Mouse (Mus musculus) MEL (cell line): ENCODE results near the gene Zfp617. TPM values are rescaled to one million over a fixed set of nuclear protein-coding genes. Genes with fewer than 3 reads are reported as not detected.

Experiments used
- DNase-seq: peaks from one replicate; pipeline ENCODE4 v3.0.0; 2011; ENCODE audit warnings: low read depth, low spot score
- H3K27ac ChIP-seq: 2 replicates; pipeline ENCODE4 v1.5.1; 2012; ENCODE audit warnings: low read depth, mild to moderate bottlenecking, control low read depth, low read length, moderate library complexity; ENCODE audit not compliant: control insufficient read depth
- H3K27me3 ChIP-seq, 2 experiments: fragments of 150-350 bp in 1 of 2; sonication (generic) in 1 of 2; 2 replicates each; pipeline ENCODE4 v1.6.1; 2012; ENCODE audit warnings: low read length in 2 of 2, mild to moderate bottlenecking in 2 of 2, improper control_type of control experiment in 1 of 2, moderate library complexity in 1 of 2; ENCODE audit not compliant: insufficient read depth in 2 of 2, control insufficient read depth in 1 of 2
- H3K36me3 ChIP-seq, 2 experiments: 2 replicates each; pipeline ENCODE4 v1.6.1; 2012 to 2014; ENCODE audit warnings: low read length in 2 of 2, improper control_type of control experiment in 1 of 2, inconsistent platforms in 1 of 2, mild to moderate bottlenecking in 1 of 2; ENCODE audit not compliant: insufficient read depth in 2 of 2, control insufficient read depth in 1 of 2
- H3K4me1 ChIP-seq, 2 experiments: fragments of 150-350 bp in 1 of 2; sonication (generic) in 1 of 2; 2 replicates each; pipeline ENCODE4 v1.6.1; 2012; ENCODE audit warnings: low read length in 2 of 2, improper control_type of control experiment in 1 of 2, mild to moderate bottlenecking in 1 of 2; ENCODE audit not compliant: insufficient read depth in 2 of 2, control insufficient read depth in 1 of 2
- H3K4me3 ChIP-seq, 2 experiments: fragments of 150-350 bp in 1 of 2; sonication (generic) in 1 of 2; 2 replicates each; pipeline ENCODE4 v1.5.1; 2012; ENCODE audit warnings: low read depth in 2 of 2, low read length in 2 of 2, mild to moderate bottlenecking in 2 of 2, moderate library complexity in 2 of 2, control low read depth in 1 of 2, improper control_type of control experiment in 1 of 2; ENCODE audit not compliant: control insufficient read depth in 1 of 2, insufficient read depth in 1 of 2
- H3K79me2 ChIP-seq: 2 replicates; pipeline ENCODE4 v1.6.1; 2012; ENCODE audit warnings: mild to moderate bottlenecking, low read length, moderate library complexity; ENCODE audit not compliant: control insufficient read depth, poor library complexity, insufficient read depth
- H3K9ac ChIP-seq: 2 replicates; pipeline ENCODE4 v1.6.1; 2012; ENCODE audit warnings: low read depth, mild to moderate bottlenecking, control low read depth, low read length, moderate library complexity; ENCODE audit not compliant: control insufficient read depth, poor library complexity, severe bottlenecking
- H3K9me3 ChIP-seq: fragments of 150-350 bp; sonication (generic); replicated peaks from 2 replicates; pipeline ENCODE4 v1.6.1; 2012; ENCODE audit warnings: mild to moderate bottlenecking, low read length, improper control_type of control experiment, moderate library complexity; ENCODE audit not compliant: insufficient read depth
- CHD1 ChIP-seq: IDR thresholded peaks from 2 replicates; pipeline ENCODE4 v1.6.1; 2012; ENCODE audit warnings: low read depth, mild to moderate bottlenecking, inconsistent platforms, low read length, improper control_type of control experiment
- CTCF ChIP-seq, 3 experiments: IDR thresholded peaks in 2 of 3; conservative IDR thresholded peaks in 1 of 3; 2 replicates each; pipeline ENCODE4 v1.5.1; 2011 to 2012; ENCODE audit warnings: low read length in 3 of 3, low read depth in 2 of 3, mild to moderate bottlenecking in 2 of 3, improper control_type of control experiment in 1 of 3, inconsistent platforms in 1 of 3, mixed read lengths in 1 of 3, moderate library complexity in 1 of 3; ENCODE audit not compliant: control insufficient read depth in 1 of 3, insufficient read depth in 1 of 3, poor library complexity in 1 of 3, severe bottlenecking in 1 of 3
- E2F4 ChIP-seq: IDR thresholded peaks from 2 replicates; pipeline ENCODE4 v1.6.1; 2011; ENCODE audit warnings: low read depth, low read length, improper control_type of control experiment, borderline replicate concordance
- ELF1 ChIP-seq: IDR thresholded peaks from 2 replicates; pipeline ENCODE4 v1.6.1; 2014; ENCODE audit warnings: low read depth, mild to moderate bottlenecking, inconsistent platforms, low read length, improper control_type of control experiment, moderate library complexity
- EP300 ChIP-seq, 2 experiments: IDR thresholded peaks; 2 replicates each; pipeline ENCODE4 v1.6.1; 2011; ENCODE audit warnings: improper control_type of control experiment in 2 of 2, low read length in 2 of 2, low read depth in 1 of 2, mild to moderate bottlenecking in 1 of 2
- ETS1 ChIP-seq: IDR thresholded peaks from 2 replicates; pipeline ENCODE4 v1.6.1; 2012; ENCODE audit warnings: low read depth, mild to moderate bottlenecking, inconsistent platforms, low read length, improper control_type of control experiment, moderate library complexity
- GABPA ChIP-seq: IDR thresholded peaks from 2 replicates; pipeline ENCODE4 v1.6.1; 2012; ENCODE audit warnings: low read depth, mild to moderate bottlenecking, inconsistent platforms, low read length, improper control_type of control experiment, moderate library complexity
- HCFC1 ChIP-seq: IDR thresholded peaks from 2 replicates; pipeline ENCODE4 v1.6.1; 2012; ENCODE audit warnings: low read depth, mild to moderate bottlenecking, inconsistent platforms, low read length, improper control_type of control experiment, moderate library complexity
- KAT2A ChIP-seq: conservative IDR thresholded peaks from 2 replicates; pipeline ENCODE4 v1.6.1; 2012; ENCODE audit warnings: low read depth, low read length, improper control_type of control experiment, inconsistent platforms
- MAX ChIP-seq: IDR thresholded peaks from 2 replicates; pipeline ENCODE4 v1.6.1; 2011; ENCODE audit warnings: low read length, improper control_type of control experiment
- MAZ ChIP-seq: IDR thresholded peaks from 2 replicates; pipeline ENCODE4 v1.6.1; 2012; ENCODE audit warnings: low read depth, mild to moderate bottlenecking, inconsistent platforms, low read length, improper control_type of control experiment
- MEF2A ChIP-seq: IDR thresholded peaks from 2 replicates; pipeline ENCODE4 v1.6.1; 2014; ENCODE audit warnings: low read depth, mild to moderate bottlenecking, inconsistent platforms, low read length, improper control_type of control experiment; ENCODE audit not compliant: poor library complexity, insufficient replicate concordance, severe bottlenecking; ENCODE audit errors: extremely low read depth
- MYB ChIP-seq: IDR thresholded peaks from 2 replicates; pipeline ENCODE4 v1.6.1; 2011; ENCODE audit warnings: mild to moderate bottlenecking, low read depth, low read length, improper control_type of control experiment
- MYC ChIP-seq: IDR thresholded peaks from 2 replicates; pipeline ENCODE4 v1.6.1; 2011; ENCODE audit warnings: low read depth, mild to moderate bottlenecking, low read length, improper control_type of control experiment, moderate library complexity
- POLR2AphosphoS2 ChIP-seq: IDR thresholded peaks from 2 replicates; pipeline ENCODE4 v1.6.1; 2011; ENCODE audit warnings: low read length, improper control_type of control experiment
- RAD21 ChIP-seq: IDR thresholded peaks from 2 replicates; pipeline ENCODE4 v1.6.1; 2011; ENCODE audit warnings: mild to moderate bottlenecking, low read depth, low read length, improper control_type of control experiment
- RCOR1 ChIP-seq: IDR thresholded peaks from 2 replicates; pipeline ENCODE4 v1.6.1; 2012; ENCODE audit warnings: low read depth, mild to moderate bottlenecking, inconsistent platforms, low read length, improper control_type of control experiment
- SIN3A ChIP-seq: IDR thresholded peaks from 2 replicates; pipeline ENCODE4 v1.6.1; 2012; ENCODE audit warnings: low read length, improper control_type of control experiment, inconsistent platforms
- TBP ChIP-seq: IDR thresholded peaks from 2 replicates; pipeline ENCODE4 v1.8.0; 2011; ENCODE audit warnings: low read depth, low read length, improper control_type of control experiment
- UBTF ChIP-seq: IDR thresholded peaks from 2 replicates; pipeline ENCODE4 v1.6.1; 2012; ENCODE audit warnings: low read depth, mild to moderate bottlenecking, inconsistent platforms, low read length, improper control_type of control experiment, moderate library complexity, borderline replicate concordance; ENCODE audit not compliant: insufficient read depth
- USF1 ChIP-seq: IDR thresholded peaks from 2 replicates; pipeline ENCODE4 v1.6.1; 2014; ENCODE audit warnings: low read depth, mild to moderate bottlenecking, inconsistent platforms, low read length, improper control_type of control experiment, moderate library complexity
- USF2 ChIP-seq, 2 experiments: IDR thresholded peaks; 2 replicates each; pipeline ENCODE4 v1.6.1; 2011 to 2012; ENCODE audit warnings: improper control_type of control experiment in 2 of 2, low read length in 2 of 2, borderline replicate concordance in 1 of 2, inconsistent platforms in 1 of 2, low read depth in 1 of 2, mild to moderate bottlenecking in 1 of 2; ENCODE audit not compliant: insufficient read depth in 1 of 2
- ZC3H11A ChIP-seq: IDR thresholded peaks from 2 replicates; pipeline ENCODE4 v1.6.1; 2012; ENCODE audit warnings: low read depth, mild to moderate bottlenecking, inconsistent platforms, low read length, improper control_type of control experiment
- ZKSCAN1 ChIP-seq: IDR thresholded peaks from 2 replicates; pipeline ENCODE4 v1.6.1; 2012; ENCODE audit warnings: low read depth, mild to moderate bottlenecking, inconsistent platforms, low read length, improper control_type of control experiment, moderate library complexity
- ZMIZ1 ChIP-seq: IDR thresholded peaks from 2 replicates; pipeline ENCODE4 v1.6.1; 2012; ENCODE audit warnings: low read depth, mild to moderate bottlenecking, inconsistent platforms, low read length, improper control_type of control experiment, moderate library complexity
- ZNF384 ChIP-seq: IDR thresholded peaks from 2 replicates; pipeline ENCODE4 v1.6.1; 2012; ENCODE audit warnings: low read depth, mild to moderate bottlenecking, inconsistent platforms, low read length, improper control_type of control experiment
- polyA plus RNA-seq, 2 experiments: library from polyadenylated mRNA; stranded (reverse) in 1 of 2; unstranded in 1 of 2; fragments of >175 nt in 1 of 2; fragments of >200 nt in 1 of 2; gene quantifications; 2 replicates each; pipeline versions ENCODE4 v1.2.1 to v1.2.4; 2012; ENCODE audit warnings: low replicate concordance in 2 of 2, low read depth in 1 of 2; ENCODE audit not compliant: insufficient read length in 2 of 2, insufficient read depth in 1 of 2, missing spikeins in 1 of 2
- total RNA-seq: library from RNA; depleted of rRNA; stranded (reverse); fragments of 300-350 nt; gene quantifications from 2 replicates; pipeline ENCODE4 v1.2.3, GENCODE M21; 2012

Zfp617 gene
- total and polyA plus RNA-seq, 3 experiments, result 11.0 to 14.6 TPM; not detected in 1

- Histone ChIP-seq H3K27me3 (no peaks in the 10 kb centered on the region), H3K27ac (no peak overlapping the region), H3K4me3 (no peak overlapping the region), H3K36me3 (peaks cover 7 to 26% of the 10 kb centered on the region in 2 experiments; a peak in 3 of 4 replicates), H3K79me2 (peaks cover 52% of the 10 kb centered on the region), H3K9ac (no peak overlapping the region), H3K9me3 (no peaks in the 10 kb centered on the region), H3K4me1 (peaks cover 7 to 19% of the 10 kb centered on the region in 2 experiments; a peak in 3 of 4 replicates)
- no peak for DNase-seq
- TF ChIP-seq RCOR1 (no peak), USF2 (IDR thresholded peaks at IDR 0.05; ENCODE audit: borderline replicate concordance in 1 of 2, insufficient read depth in 1 of 2, low read depth in 1 of 2, low read length in 2 of 2) (no peak), ELF1 (no peak), MEF2A (no peak), USF1 (no peak), MAZ (no peak), E2F4 (no peak), SIN3A (no peak), CHD1 (no peak), TBP (no peak), ZKSCAN1 (no peak), CTCF (IDR thresholded peaks at IDR 0.05 in 2 of 3, conservative IDR thresholded peaks at IDR 0.05 in 1 of 3; ENCODE audit: control insufficient read depth in 1 of 3, insufficient read depth in 1 of 3, low read depth in 2 of 3, low read length in 3 of 3, poor library complexity in 1 of 3, severe bottlenecking in 1 of 3) (no peak), ZMIZ1 (no peak), MYB (no peak), GABPA (no peak), POLR2AphosphoS2 (no peak), MYC (no peak), EP300 (IDR thresholded peaks at IDR 0.05; ENCODE audit: low read depth in 1 of 2, low read length in 2 of 2) (no peak), ZNF384 (no peak)
- TF ChIP-seq, all 39 proteins: peak for 0
These were observed 46.2 kb downstream of the Zfp617 start for GRCm38 (mm10) chr8:71954666-71955065.

GRCm38 (mm10) chr8:71960483-71960882 lies 52.0 kb downstream of the Zfp617 start:
- Histone ChIP-seq H3K36me3 (peaks cover 4 to 31% of the 10 kb centered on the region in 2 experiments; a peak in 3 of 4 replicates), H3K4me3 (no peak overlapping the region), H3K79me2 (peaks cover 47% of the 10 kb centered on the region), H3K9ac (no peak overlapping the region), H3K27me3 (no peaks in the 10 kb centered on the region), H3K9me3 (no peaks in the 10 kb centered on the region), H3K27ac (no peak overlapping the region), H3K4me1 (no peaks in the 10 kb centered on the region; a peak in 2 of 4 replicates)
- TF ChIP-seq POLR2AphosphoS2, result no peak
- no peak for TF ChIP-seq MEF2A
- no peak for TF ChIP-seq MAX
- no peak for TF ChIP-seq TBP
- TF ChIP-seq SIN3A, result no peak
- TF ChIP-seq MAZ, result no peak
- no peak for TF ChIP-seq UBTF
- TF ChIP-seq E2F4, result no peak
- no peak for TF ChIP-seq ZC3H11A
- no peak for TF ChIP-seq RAD21
- TF ChIP-seq ETS1, result no peak
- TF ChIP-seq HCFC1, result no peak
- TF ChIP-seq MYB, result no peak
- TF ChIP-seq KAT2A, result no peak
- no peak for TF ChIP-seq ZMIZ1
- TF ChIP-seq ZNF384, result no peak
- no peak for DNase-seq
